Mouse (Mus musculus): Measurements from ENCODE around the gene Rgs12.

DNA sequence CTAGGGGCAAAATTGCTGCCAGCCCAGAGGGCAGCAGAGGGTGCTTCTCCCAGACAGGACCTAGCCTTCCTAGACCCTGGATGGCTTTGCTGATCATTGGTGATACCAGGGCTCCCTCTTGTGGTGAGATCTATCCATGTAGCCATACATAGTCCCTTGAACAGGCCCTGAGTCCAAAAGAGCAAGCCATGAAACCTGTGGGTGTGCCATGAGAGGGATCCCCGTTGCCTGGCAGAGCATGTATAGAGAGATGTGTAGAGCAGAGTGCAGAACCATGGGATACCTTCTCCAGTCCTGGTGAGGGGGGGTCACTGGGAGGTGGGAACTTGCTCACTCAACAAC lies 93.8 kb downstream of the Rgs12 start:
- TF ChIP-seq CTCF (IDR thresholded peaks at IDR 0.05), result peak; percentile 89
- peak; percentile 88 for TF ChIP-seq EP300 (IDR thresholded peaks at IDR 0.05; ENCODE audit: insufficient read depth, low read depth, low read length)

Data from heart, adult 2 months (tissue).